Mouse (Mus musculus): ENCODE data around the gene Kat6b. TPM values are rescaled to one million over a fixed set of nuclear protein-coding genes. Genes with fewer than 3 reads are reported as not detected.
A peak's percentile ranks its signal among the peaks of the same experiment; 100 is the strongest.

Gene Kat6b
- polyA plus RNA-seq, 1 experiment from 2014 or later, result 17.9 TPM

DNA sequence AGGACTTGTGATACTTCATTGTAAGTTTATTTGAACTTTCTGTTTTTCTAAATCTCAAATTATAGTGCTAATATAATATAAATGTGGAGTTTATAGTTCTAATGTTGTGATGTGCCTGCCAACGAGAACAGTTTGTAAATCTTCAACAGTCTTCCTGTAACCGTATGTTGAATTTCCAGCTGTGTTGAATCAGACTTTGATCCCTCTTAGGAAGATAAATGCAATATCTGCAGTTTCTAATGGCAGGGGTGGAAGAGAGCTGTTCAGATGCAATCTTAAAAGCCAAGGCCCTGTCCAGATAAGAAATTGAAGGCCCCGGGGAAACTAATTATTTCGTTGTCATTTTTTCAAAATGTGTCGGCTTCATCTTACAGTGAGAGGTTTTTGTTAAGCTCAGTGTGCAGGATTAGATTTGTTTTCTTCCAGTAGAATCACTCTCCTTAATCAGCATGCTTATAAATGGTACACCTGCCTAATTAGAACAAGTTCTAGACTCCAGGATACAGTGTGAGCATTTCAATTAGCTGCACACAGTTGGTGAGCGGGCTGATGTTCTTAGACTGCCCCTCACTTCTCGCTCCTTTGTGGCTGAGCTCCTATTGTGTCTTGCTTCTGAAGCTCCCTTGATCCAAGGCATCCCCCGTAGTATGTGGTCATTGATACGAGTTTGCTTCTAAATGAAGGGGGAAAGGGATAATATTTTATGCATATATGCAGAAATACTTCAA, 118.4 kb downstream of the Kat6b start:
- Histone ChIP-seq H3K36me3 (replicated peaks; ENCODE audit: control insufficient read depth, insufficient read depth, low read depth, low read length) (no peaks in the 10 kb centered on the region), H3K27ac (replicated peaks; ENCODE audit: low read depth, low read length) (no peak overlapping the region), H3K9ac (replicated peaks; ENCODE audit: low read length) (no peak overlapping the region), H3K4me3 (ENCODE audit: low read depth, low read length) (no peak overlapping the region), H3K4me1 (ENCODE audit: control insufficient read depth, insufficient read depth, low read length) (no peaks in the 10 kb centered on the region), H3K4me2 (ENCODE audit: low read depth, low read length) (no peak overlapping the region), H3K27me3 (ENCODE audit: control insufficient read depth, insufficient read depth, low read length) (no peaks in the 10 kb centered on the region), H3K9me3 (replicated peaks; ENCODE audit: control insufficient read depth, low read length) (no peaks in the 10 kb centered on the region)
- no peak for ATAC-seq (replicated peaks; ENCODE audit: insufficient number of reproducible peaks, low FRiP score, low TSS enrichment, low read depth)
- 65% methylated on average over 9 of the region's 9 CpGs for whole genome bisulfite sequencing
- no peak for DNase-seq (ENCODE audit: low spot score)

DNA sequence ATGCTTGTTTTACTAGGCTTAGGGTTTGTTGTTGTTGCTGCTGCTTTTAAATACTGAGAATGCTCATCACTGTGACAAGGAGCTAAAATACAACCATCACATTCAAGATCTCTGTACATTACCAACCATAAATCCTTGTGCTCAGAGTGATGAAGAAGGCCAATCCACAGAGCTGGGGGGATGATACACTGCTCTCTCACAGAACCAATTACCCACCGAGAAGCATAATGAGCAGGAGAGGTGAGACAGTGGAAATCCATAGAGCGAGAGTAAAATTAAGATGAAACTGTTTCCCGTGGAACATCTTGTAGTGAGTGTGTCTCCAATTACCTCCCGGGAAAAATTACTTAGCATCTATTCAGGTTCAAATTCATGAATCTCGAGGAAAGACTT, 118.9 kb downstream of the Kat6b start:
- H3K27me3 ChIP-seq (ENCODE audit: control insufficient read depth, insufficient read depth, low read length), result no peaks in the 10 kb centered on the region
- 61% methylated on average over 5 of the region's 5 CpGs for WGBS
- no peak for ATAC-seq (replicated peaks; ENCODE audit: insufficient number of reproducible peaks, low FRiP score, low TSS enrichment, low read depth)
- H3K9ac ChIP-seq (replicated peaks; ENCODE audit: low read length), result no peak overlapping the region
- DNase-seq (ENCODE audit: low spot score), result no peak
- H3K9me3 ChIP-seq (replicated peaks; ENCODE audit: control insufficient read depth, low read length), result no peaks in the 10 kb centered on the region
- no peaks in the 10 kb centered on the region for H3K36me3 ChIP-seq (replicated peaks; ENCODE audit: control insufficient read depth, insufficient read depth, low read depth, low read length)
- no peaks in the 10 kb centered on the region for H3K4me1 ChIP-seq (ENCODE audit: control insufficient read depth, insufficient read depth, low read length)
- no peak overlapping the region for H3K4me2 ChIP-seq (ENCODE audit: low read depth, low read length)
- no peak overlapping the region for H3K27ac ChIP-seq (replicated peaks; ENCODE audit: low read depth, low read length)
- no peak overlapping the region for H3K4me3 ChIP-seq (ENCODE audit: low read depth, low read length)

DNA sequence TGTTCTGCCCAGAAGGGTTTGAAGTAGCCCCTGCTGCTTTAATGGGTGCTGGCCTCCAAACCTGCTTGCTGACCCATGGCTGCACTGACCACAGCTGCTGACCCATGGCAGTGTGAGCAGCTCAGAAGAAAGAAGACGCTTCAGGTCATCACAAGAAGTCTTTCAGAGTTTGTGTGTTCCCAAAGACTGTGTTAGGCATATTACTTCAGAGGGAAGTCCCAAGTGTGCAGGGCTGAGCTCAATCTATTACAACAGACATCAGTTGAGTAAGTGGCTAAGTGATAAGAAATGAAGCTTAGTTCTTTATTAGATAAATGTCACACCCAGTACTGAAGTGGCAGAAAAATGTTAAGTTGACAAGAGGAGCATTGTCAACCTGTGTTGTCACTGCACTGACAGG, 119.4 kb downstream of the Kat6b start:
- H3K9ac ChIP-seq (replicated peaks; ENCODE audit: low read length), result no peak overlapping the region
- H3K27me3 ChIP-seq (ENCODE audit: control insufficient read depth, insufficient read depth, low read length), result no peaks in the 10 kb centered on the region
- ATAC-seq (replicated peaks; ENCODE audit: insufficient number of reproducible peaks, low FRiP score, low TSS enrichment, low read depth) (no peak), DNase-seq (ENCODE audit: low spot score) (no peak)
- H3K4me1 ChIP-seq (ENCODE audit: control insufficient read depth, insufficient read depth, low read length), result no peaks in the 10 kb centered on the region
- H3K4me3 ChIP-seq (ENCODE audit: low read depth, low read length), result no peak overlapping the region
- no peaks in the 10 kb centered on the region for H3K36me3 ChIP-seq (replicated peaks; ENCODE audit: control insufficient read depth, insufficient read depth, low read depth, low read length)
- H3K4me2 ChIP-seq (ENCODE audit: low read depth, low read length), result no peak overlapping the region
- 69% methylated on average over 1 of the region's 1 CpGs for WGBS
- H3K9me3 ChIP-seq (replicated peaks; ENCODE audit: control insufficient read depth, low read length), result no peaks in the 10 kb centered on the region
- H3K27ac ChIP-seq (replicated peaks; ENCODE audit: low read depth, low read length), result no peak overlapping the region

DNA sequence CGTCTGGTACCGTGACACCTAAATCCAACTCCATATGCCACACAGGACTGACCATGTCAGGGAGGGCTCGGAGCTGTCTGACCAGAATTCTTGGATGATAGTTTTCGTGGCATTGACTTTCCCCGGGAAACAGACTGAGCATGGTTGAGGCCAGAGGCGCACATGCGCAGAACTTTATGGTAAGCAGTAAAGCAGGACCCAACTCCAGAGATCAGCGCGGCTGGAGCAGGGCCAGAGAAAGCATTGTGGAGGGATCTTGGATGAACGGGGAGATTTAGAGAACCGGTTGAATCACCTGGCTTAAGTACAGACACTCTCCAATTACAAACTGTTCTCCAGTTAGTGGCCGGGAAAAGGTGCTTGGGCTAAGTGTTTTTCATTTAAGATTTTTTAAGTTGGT, 120.9 kb downstream of the Kat6b start:
- no peak for ATAC-seq (replicated peaks; ENCODE audit: insufficient number of reproducible peaks, low FRiP score, low TSS enrichment, low read depth)
- H3K4me1 ChIP-seq (ENCODE audit: control insufficient read depth, insufficient read depth, low read length), result no peaks in the 10 kb centered on the region

DNA sequence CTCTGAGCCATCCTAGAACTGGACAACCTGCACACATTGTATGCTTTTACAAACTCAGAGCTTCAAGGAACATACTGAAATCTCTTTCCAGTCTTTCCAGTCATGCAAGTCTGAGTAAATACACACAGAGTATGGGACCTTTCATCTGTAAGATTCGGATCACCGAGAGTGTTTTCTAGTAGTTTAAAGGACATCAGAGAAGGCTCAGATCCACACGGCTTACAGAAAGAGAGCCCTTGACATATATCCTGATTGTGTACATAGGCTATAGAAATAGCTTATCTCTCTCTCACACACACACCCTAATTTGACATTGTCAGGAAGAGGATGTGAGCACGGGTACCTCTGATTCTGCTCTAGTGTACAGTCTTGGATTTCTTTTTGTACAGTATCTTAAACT, 121.7 kb downstream of the Kat6b start:
- no peak overlapping the region for H3K4me2 ChIP-seq (ENCODE audit: low read depth, low read length)
- H3K27me3 ChIP-seq (ENCODE audit: control insufficient read depth, insufficient read depth, low read length), result no peaks in the 10 kb centered on the region
- no peaks in the 10 kb centered on the region for H3K9me3 ChIP-seq (replicated peaks; ENCODE audit: control insufficient read depth, low read length)
- H3K4me1 ChIP-seq (ENCODE audit: control insufficient read depth, insufficient read depth, low read length), result no peaks in the 10 kb centered on the region
- no peak overlapping the region for H3K9ac ChIP-seq (replicated peaks; ENCODE audit: low read length)
- H3K4me3 ChIP-seq (ENCODE audit: low read depth, low read length), result no peak overlapping the region
- no peaks in the 10 kb centered on the region for H3K36me3 ChIP-seq (replicated peaks; ENCODE audit: control insufficient read depth, insufficient read depth, low read depth, low read length)
- 74% methylated on average over 4 of the region's 4 CpGs for WGBS
- H3K27ac ChIP-seq (replicated peaks; ENCODE audit: low read depth, low read length), result no peak overlapping the region
- no peak for ATAC-seq (replicated peaks; ENCODE audit: insufficient number of reproducible peaks, low FRiP score, low TSS enrichment, low read depth)
- DNase-seq (ENCODE audit: low spot score), result no peak

More for the DNA sequence above, 120.9 kb downstream of the Kat6b start:
- Histone ChIP-seq H3K27me3 (ENCODE audit: control insufficient read depth, insufficient read depth, low read length) (no peaks in the 10 kb centered on the region), H3K27ac (replicated peaks; ENCODE audit: low read depth, low read length) (no peak overlapping the region), H3K9ac (replicated peaks; ENCODE audit: low read length) (no peak overlapping the region), H3K4me2 (ENCODE audit: low read depth, low read length) (no peak overlapping the region), H3K4me3 (ENCODE audit: low read depth, low read length) (no peak overlapping the region), H3K36me3 (replicated peaks; ENCODE audit: control insufficient read depth, insufficient read depth, low read depth, low read length) (no peaks in the 10 kb centered on the region), H3K9me3 (replicated peaks; ENCODE audit: control insufficient read depth, low read length) (no peaks in the 10 kb centered on the region)
- WGBS, result 87% methylated on average over 12 of the region's 12 CpGs
- no peak for DNase-seq (ENCODE audit: low spot score)

DNA sequence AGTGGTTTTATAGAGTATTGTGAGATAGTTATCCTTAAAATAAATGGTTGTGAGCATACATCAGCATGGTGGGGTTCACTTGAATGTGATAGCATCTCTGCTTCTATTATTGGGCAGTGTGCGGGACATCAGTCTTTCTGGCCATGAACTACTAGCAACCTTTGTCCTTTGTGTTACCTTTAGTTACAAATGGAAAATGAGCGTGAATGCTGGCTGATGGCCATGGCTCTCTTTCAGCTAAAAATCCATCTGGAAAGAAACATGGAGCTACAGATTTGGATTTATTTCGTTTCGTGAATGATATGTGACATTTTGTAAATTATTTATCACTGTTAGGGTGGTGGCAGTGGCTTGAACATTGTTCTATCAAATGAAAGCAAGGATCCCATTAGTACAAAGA, 126.5 kb downstream of the Kat6b start:
- H3K27ac ChIP-seq (replicated peaks; ENCODE audit: low read depth, low read length), result no peak overlapping the region
- DNase-seq (ENCODE audit: low spot score), result no peak
- 77% methylated on average over 4 of the region's 4 CpGs for WGBS
- ATAC-seq (replicated peaks; ENCODE audit: insufficient number of reproducible peaks, low FRiP score, low TSS enrichment, low read depth), result no peak
- H3K36me3 ChIP-seq (replicated peaks; ENCODE audit: control insufficient read depth, insufficient read depth, low read depth, low read length), result no peaks in the 10 kb centered on the region
- no peaks in the 10 kb centered on the region for H3K27me3 ChIP-seq (ENCODE audit: control insufficient read depth, insufficient read depth, low read length)
- no peaks in the 10 kb centered on the region for H3K9me3 ChIP-seq (replicated peaks; ENCODE audit: control insufficient read depth, low read length)
- no peak overlapping the region for H3K4me2 ChIP-seq (ENCODE audit: low read depth, low read length)
- no peaks in the 10 kb centered on the region for H3K4me1 ChIP-seq (ENCODE audit: control insufficient read depth, insufficient read depth, low read length)
- H3K9ac ChIP-seq (replicated peaks; ENCODE audit: low read length), result no peak overlapping the region
- no peak overlapping the region for H3K4me3 ChIP-seq (ENCODE audit: low read depth, low read length)

DNA sequence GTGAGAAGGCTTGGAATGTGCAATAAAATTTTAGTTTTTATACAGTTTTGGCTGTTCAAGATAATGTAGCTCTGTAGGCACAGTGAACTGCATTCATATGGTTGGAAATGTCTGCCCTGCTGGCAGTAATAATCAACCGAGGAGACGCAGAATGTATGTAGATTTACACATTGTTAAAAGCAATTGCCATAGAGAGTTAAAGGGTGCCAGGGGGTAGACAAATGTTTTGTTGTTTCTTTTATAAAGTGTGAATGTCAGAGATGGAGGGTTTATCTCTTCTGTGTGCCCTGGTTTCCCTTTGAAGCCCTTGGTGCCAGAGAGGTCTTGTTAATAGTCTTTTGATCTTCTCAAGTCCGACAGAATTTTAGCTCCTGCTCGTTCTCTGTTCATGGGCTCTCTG, 127.7 kb downstream of the Kat6b start:
- DNase-seq (ENCODE audit: low spot score), result no peak
- H3K27ac ChIP-seq (replicated peaks; ENCODE audit: low read depth, low read length), result no peak overlapping the region
- H3K4me1 ChIP-seq (ENCODE audit: control insufficient read depth, insufficient read depth, low read length), result no peaks in the 10 kb centered on the region
- no peak overlapping the region for H3K9ac ChIP-seq (replicated peaks; ENCODE audit: low read length)
- no peaks in the 10 kb centered on the region for H3K27me3 ChIP-seq (ENCODE audit: control insufficient read depth, insufficient read depth, low read length)
- H3K36me3 ChIP-seq (replicated peaks; ENCODE audit: control insufficient read depth, insufficient read depth, low read depth, low read length), result no peaks in the 10 kb centered on the region
- no peak for ATAC-seq (replicated peaks; ENCODE audit: insufficient number of reproducible peaks, low FRiP score, low TSS enrichment, low read depth)
- no peak overlapping the region for H3K4me3 ChIP-seq (ENCODE audit: low read depth, low read length)
- no peak overlapping the region for H3K4me2 ChIP-seq (ENCODE audit: low read depth, low read length)
- H3K9me3 ChIP-seq (replicated peaks; ENCODE audit: control insufficient read depth, low read length), result no peaks in the 10 kb centered on the region
- WGBS, result 55% methylated on average over 4 of the region's 4 CpGs

DNA sequence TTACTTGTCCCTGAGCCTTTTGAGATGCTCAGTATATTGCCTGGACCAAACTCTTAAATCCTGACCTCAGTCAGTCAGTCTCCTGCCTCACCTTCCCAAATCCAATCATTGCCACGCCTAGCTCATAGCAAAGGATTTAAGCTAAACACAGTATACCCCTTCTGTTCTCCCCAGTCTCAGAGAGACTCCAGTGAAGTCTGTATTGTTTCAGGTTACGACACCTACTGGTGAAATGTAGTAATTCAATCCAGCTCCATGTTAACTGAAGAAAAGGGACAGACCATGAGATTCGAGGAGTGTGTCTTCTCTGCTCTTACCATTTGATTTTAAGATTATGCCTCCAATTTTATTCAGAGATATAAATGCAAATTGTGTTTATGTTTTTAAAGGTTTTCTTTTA, 129.0 kb downstream of the Kat6b start:
- no peak overlapping the region for H3K27ac ChIP-seq (replicated peaks; ENCODE audit: low read depth, low read length)
- 0 out of 2 replicates have a peak, but pooled peaks have one; percentile 48 for ATAC-seq (replicated peaks; ENCODE audit: insufficient number of reproducible peaks, low FRiP score, low TSS enrichment, low read depth)
- H3K9ac ChIP-seq (replicated peaks; ENCODE audit: low read length), result no peak overlapping the region
- H3K4me1 ChIP-seq (ENCODE audit: control insufficient read depth, insufficient read depth, low read length), result no peaks in the 10 kb centered on the region
- 20% methylated on average over 3 of the region's 3 CpGs for WGBS
- no peaks in the 10 kb centered on the region for H3K36me3 ChIP-seq (replicated peaks; ENCODE audit: control insufficient read depth, insufficient read depth, low read depth, low read length)
- no peak overlapping the region for H3K4me2 ChIP-seq (ENCODE audit: low read depth, low read length)
- H3K27me3 ChIP-seq (ENCODE audit: control insufficient read depth, insufficient read depth, low read length), result no peaks in the 10 kb centered on the region
- H3K9me3 ChIP-seq (replicated peaks; ENCODE audit: control insufficient read depth, low read length), result no peaks in the 10 kb centered on the region
- peak; percentile 77 for DNase-seq (ENCODE audit: low spot score)
- H3K4me3 ChIP-seq (ENCODE audit: low read depth, low read length), result no peak overlapping the region

All from embryonic facial prominence, embryonic 11.5 days (tissue).